Mouse (Mus musculus): Measurements from ENCODE around the gene Clca2. TPM values are rescaled to one million over a fixed set of nuclear protein-coding genes. Genes with fewer than 3 reads are reported as not detected.

The Clca2 gene
- polyA plus RNA-seq, 1 experiment from 2014 or later: not detected

- Histone ChIP-seq H3K4me1 (ENCODE audit: control insufficient read depth, insufficient read depth, low read length) (no peaks in the 10 kb centered on the region), H3K36me3 (ENCODE audit: control insufficient read depth, insufficient read depth, low read length) (no peaks in the 10 kb centered on the region), H3K9ac (replicated peaks; ENCODE audit: low read length) (no peak overlapping the region), H3K9me3 (ENCODE audit: control insufficient read depth, low read length) (no peaks in the 10 kb centered on the region), H3K27me3 (ENCODE audit: control insufficient read depth, insufficient read depth, low read length) (no peaks in the 10 kb centered on the region), H3K27ac (replicated peaks; ENCODE audit: low read depth, low read length) (no peak overlapping the region), H3K4me3 (replicated peaks; ENCODE audit: low read depth, low read length) (no peak overlapping the region), H3K4me2 (ENCODE audit: low read length) (no peak overlapping the region)
- no peak for ATAC-seq (ENCODE audit: low FRiP score, low TSS enrichment)
- no peak for DNase-seq
- 75% methylated on average over 5 of the region's 5 CpGs for WGBS
Observed at GRCm38 (mm10) chr3:145103770-145104169, 4.5 kb upstream of the Clca2 start.

GRCm38 (mm10) chr3:145103321-145103720, 4.1 kb upstream of the Clca2 start:
- no peaks in the 10 kb centered on the region for H3K27me3 ChIP-seq (ENCODE audit: control insufficient read depth, insufficient read depth, low read length)
- ATAC-seq (ENCODE audit: low FRiP score, low TSS enrichment): no peak
- no peaks in the 10 kb centered on the region for H3K36me3 ChIP-seq (ENCODE audit: control insufficient read depth, insufficient read depth, low read length)
- WGBS: 79% methylated on average over 2 of the region's 2 CpGs
- H3K4me3 ChIP-seq (replicated peaks; ENCODE audit: low read depth, low read length): no peak overlapping the region
- H3K9me3 ChIP-seq (ENCODE audit: control insufficient read depth, low read length): no peaks in the 10 kb centered on the region
- H3K9ac ChIP-seq (replicated peaks; ENCODE audit: low read length): no peak overlapping the region
- no peaks in the 10 kb centered on the region for H3K4me1 ChIP-seq (ENCODE audit: control insufficient read depth, insufficient read depth, low read length)
- no peak overlapping the region for H3K4me2 ChIP-seq (ENCODE audit: low read length)
- DNase-seq: no peak
- no peak overlapping the region for H3K27ac ChIP-seq (replicated peaks; ENCODE audit: low read depth, low read length)

- H3K4me2 ChIP-seq (ENCODE audit: low read length): no peak overlapping the region
- no peaks in the 10 kb centered on the region for H3K36me3 ChIP-seq (ENCODE audit: control insufficient read depth, insufficient read depth, low read length)
- H3K27ac ChIP-seq (replicated peaks; ENCODE audit: low read depth, low read length): no peak overlapping the region
- H3K4me3 ChIP-seq (replicated peaks; ENCODE audit: low read depth, low read length): no peak overlapping the region
- no peaks in the 10 kb centered on the region for H3K27me3 ChIP-seq (ENCODE audit: control insufficient read depth, insufficient read depth, low read length)
- ATAC-seq (ENCODE audit: low FRiP score, low TSS enrichment): no peak
- H3K4me1 ChIP-seq (ENCODE audit: control insufficient read depth, insufficient read depth, low read length): no peaks in the 10 kb centered on the region
- no peak for DNase-seq
- no peaks in the 10 kb centered on the region for H3K9me3 ChIP-seq (ENCODE audit: control insufficient read depth, low read length)
- H3K9ac ChIP-seq (replicated peaks; ENCODE audit: low read length): no peak overlapping the region
- 84% methylated on average over 9 of the region's 9 CpGs for WGBS
Observed at GRCm38 (mm10) chr3:145101891-145102555, 2.8 kb upstream of the Clca2 start.

- no peak overlapping the region for H3K27ac ChIP-seq (replicated peaks; ENCODE audit: low read depth, low read length)
- H3K4me1 ChIP-seq (ENCODE audit: control insufficient read depth, insufficient read depth, low read length): no peaks in the 10 kb centered on the region
- H3K9ac ChIP-seq (replicated peaks; ENCODE audit: low read length): no peak overlapping the region
- H3K36me3 ChIP-seq (ENCODE audit: control insufficient read depth, insufficient read depth, low read length): no peaks in the 10 kb centered on the region
- H3K27me3 ChIP-seq (ENCODE audit: control insufficient read depth, insufficient read depth, low read length): no peaks in the 10 kb centered on the region
- H3K4me2 ChIP-seq (ENCODE audit: low read length): no peak overlapping the region
- 79% methylated on average over 8 of the region's 8 CpGs for WGBS
- H3K9me3 ChIP-seq (ENCODE audit: control insufficient read depth, low read length): no peaks in the 10 kb centered on the region
- no peak for DNase-seq
- H3K4me3 ChIP-seq (replicated peaks; ENCODE audit: low read depth, low read length): no peak overlapping the region
- no peak for ATAC-seq (ENCODE audit: low FRiP score, low TSS enrichment)
Observed at GRCm38 (mm10) chr3:145087857-145088598, 11.2 kb downstream of the Clca2 start.

GRCm38 (mm10) chr3:145086180-145086579, 13.1 kb downstream of the Clca2 start:
- no peak for ATAC-seq (ENCODE audit: low FRiP score, low TSS enrichment)
- 92% methylated on average over 14 of the region's 14 CpGs for WGBS
- no peak overlapping the region for H3K4me2 ChIP-seq (ENCODE audit: low read length)
- H3K4me1 ChIP-seq (ENCODE audit: control insufficient read depth, insufficient read depth, low read length): no peaks in the 10 kb centered on the region
- H3K9ac ChIP-seq (replicated peaks; ENCODE audit: low read length): no peak overlapping the region
- H3K27me3 ChIP-seq (ENCODE audit: control insufficient read depth, insufficient read depth, low read length): no peaks in the 10 kb centered on the region
- no peak overlapping the region for H3K27ac ChIP-seq (replicated peaks; ENCODE audit: low read depth, low read length)
- no peaks in the 10 kb centered on the region for H3K36me3 ChIP-seq (ENCODE audit: control insufficient read depth, insufficient read depth, low read length)
- no peaks in the 10 kb centered on the region for H3K9me3 ChIP-seq (ENCODE audit: control insufficient read depth, low read length)
- H3K4me3 ChIP-seq (replicated peaks; ENCODE audit: low read depth, low read length): no peak overlapping the region
- no peak for DNase-seq

- ATAC-seq (ENCODE audit: low FRiP score, low TSS enrichment): no peak
- Histone ChIP-seq H3K27ac (replicated peaks; ENCODE audit: low read depth, low read length) (no peak overlapping the region), H3K4me1 (ENCODE audit: control insufficient read depth, insufficient read depth, low read length) (no peaks in the 10 kb centered on the region), H3K4me3 (replicated peaks; ENCODE audit: low read depth, low read length) (no peak overlapping the region), H3K4me2 (ENCODE audit: low read length) (no peak overlapping the region), H3K9ac (replicated peaks; ENCODE audit: low read length) (no peak overlapping the region), H3K9me3 (ENCODE audit: control insufficient read depth, low read length) (no peaks in the 10 kb centered on the region), H3K27me3 (ENCODE audit: control insufficient read depth, insufficient read depth, low read length) (no peaks in the 10 kb centered on the region), H3K36me3 (ENCODE audit: control insufficient read depth, insufficient read depth, low read length) (no peaks in the 10 kb centered on the region)
- DNase-seq: no peak
- WGBS: 93% methylated on average over 1 of the region's 1 CpGs
Observed at GRCm38 (mm10) chr3:145083081-145083480, 16.2 kb downstream of the Clca2 start.

- DNase-seq (no peak), ATAC-seq (ENCODE audit: low FRiP score, low TSS enrichment) (no peak)
- 84% methylated on average over 8 of the region's 8 CpGs for WGBS
- H3K9ac ChIP-seq (replicated peaks; ENCODE audit: low read length): no peak overlapping the region
- H3K36me3 ChIP-seq (ENCODE audit: control insufficient read depth, insufficient read depth, low read length): no peaks in the 10 kb centered on the region
- no peaks in the 10 kb centered on the region for H3K4me1 ChIP-seq (ENCODE audit: control insufficient read depth, insufficient read depth, low read length)
- no peak overlapping the region for H3K4me3 ChIP-seq (replicated peaks; ENCODE audit: low read depth, low read length)
- no peak overlapping the region for H3K27ac ChIP-seq (replicated peaks; ENCODE audit: low read depth, low read length)
- H3K9me3 ChIP-seq (ENCODE audit: control insufficient read depth, low read length): no peaks in the 10 kb centered on the region
- H3K4me2 ChIP-seq (ENCODE audit: low read length): no peak overlapping the region
- no peaks in the 10 kb centered on the region for H3K27me3 ChIP-seq (ENCODE audit: control insufficient read depth, insufficient read depth, low read length)
Observed at GRCm38 (mm10) chr3:145080904-145081303, 18.3 kb downstream of the Clca2 start.

GRCm38 (mm10) chr3:145078405-145078804, 20.8 kb downstream of the Clca2 start:
- Histone ChIP-seq H3K9ac (replicated peaks; ENCODE audit: low read length) (no peak overlapping the region), H3K27ac (replicated peaks; ENCODE audit: low read depth, low read length) (no peak overlapping the region), H3K9me3 (ENCODE audit: control insufficient read depth, low read length) (no peaks in the 10 kb centered on the region), H3K4me3 (replicated peaks; ENCODE audit: low read depth, low read length) (no peak overlapping the region), H3K36me3 (ENCODE audit: control insufficient read depth, insufficient read depth, low read length) (no peaks in the 10 kb centered on the region), H3K27me3 (ENCODE audit: control insufficient read depth, insufficient read depth, low read length) (no peaks in the 10 kb centered on the region), H3K4me2 (ENCODE audit: low read length) (no peak overlapping the region), H3K4me1 (ENCODE audit: control insufficient read depth, insufficient read depth, low read length) (no peaks in the 10 kb centered on the region)
- 87% methylated on average over 6 of the region's 6 CpGs for WGBS
- DNase-seq (no peak), ATAC-seq (ENCODE audit: low FRiP score, low TSS enrichment) (no peak)

- no peak for ATAC-seq (ENCODE audit: low FRiP score, low TSS enrichment)
- no peaks in the 10 kb centered on the region for H3K4me1 ChIP-seq (ENCODE audit: control insufficient read depth, insufficient read depth, low read length)
- 91% methylated on average over 3 of the region's 3 CpGs for WGBS
Observed at GRCm38 (mm10) chr3:145072339-145072738, 26.9 kb downstream of the Clca2 start.

More at GRCm38 (mm10) chr3:145072339-145072738, 26.9 kb downstream of the Clca2 start:
- H3K4me2 ChIP-seq (ENCODE audit: low read length): no peak overlapping the region
- no peak for DNase-seq
- no peak overlapping the region for H3K9ac ChIP-seq (replicated peaks; ENCODE audit: low read length)
- no peaks in the 10 kb centered on the region for H3K9me3 ChIP-seq (ENCODE audit: control insufficient read depth, low read length)
- H3K27ac ChIP-seq (replicated peaks; ENCODE audit: low read depth, low read length): no peak overlapping the region
- H3K4me3 ChIP-seq (replicated peaks; ENCODE audit: low read depth, low read length): no peak overlapping the region
- H3K27me3 ChIP-seq (ENCODE audit: control insufficient read depth, insufficient read depth, low read length): no peaks in the 10 kb centered on the region
- no peaks in the 10 kb centered on the region for H3K36me3 ChIP-seq (ENCODE audit: control insufficient read depth, insufficient read depth, low read length)

Data from midbrain, embryonic 14.5 days (tissue).